Mouse (Mus musculus) stomach, embryonic 14.5 days (tissue): ENCODE data around the gene Socs7. TPM values are rescaled to one million over a fixed set of nuclear protein-coding genes. Genes with fewer than 3 reads are reported as not detected.
"Not testable (repeated sequence)": the region's sequence is repeated elsewhere in the genome, so short reads cannot be mapped to it uniquely, and the experiment has no call there.

Experiments used
- ATAC-seq: fragments of 200-750 bp; cut with Nextera tagmentation; 2 replicates; pipeline ENCODE4 v1.8.0; 2017; ENCODE audit warnings: low read depth, moderate TSS enrichment; ENCODE audit not compliant: insufficient number of reproducible peaks, insufficient read depth, low FRiP score
- H3K27ac ChIP-seq: fragments of 300-500 bp; sonication (generic); 2 replicates; pipeline ENCODE4 v1.5.1; 2014; ENCODE audit warnings: mild to moderate bottlenecking, low read length, moderate library complexity, mixed read lengths
- H3K27me3 ChIP-seq: fragments of 300-500 bp; sonication (generic); 2 replicates; pipeline ENCODE4 v1.6.1; 2014; ENCODE audit warnings: low read length, control low read depth, mixed read lengths; ENCODE audit not compliant: control insufficient read depth, insufficient read depth
- H3K36me3 ChIP-seq: fragments of 300-500 bp; sonication (generic); 2 replicates; pipeline ENCODE4 v1.6.1; 2014; ENCODE audit warnings: mild to moderate bottlenecking, control low read depth, low read length, moderate library complexity, mixed read lengths; ENCODE audit not compliant: control insufficient read depth, insufficient read depth
- H3K4me1 ChIP-seq: fragments of 300-500 bp; sonication (generic); 2 replicates; pipeline ENCODE4 v1.6.1; 2014; ENCODE audit warnings: low read length, control low read depth, mixed read lengths; ENCODE audit not compliant: control insufficient read depth, insufficient read depth
- H3K4me2 ChIP-seq: fragments of 300-500 bp; sonication (generic); replicated peaks from 2 replicates; pipeline ENCODE4 v1.6.1; 2014; ENCODE audit warnings: low read depth, low read length, control low read depth
- H3K4me3 ChIP-seq: fragments of 300-500 bp; sonication (generic); 2 replicates; pipeline ENCODE4 v1.5.1; 2014; ENCODE audit warnings: low read depth, low read length, control low read depth
- H3K9ac ChIP-seq: fragments of 300-500 bp; sonication (generic); replicated peaks from 2 replicates; pipeline ENCODE4 v1.6.1; 2014; ENCODE audit warnings: low read depth, mild to moderate bottlenecking, control low read depth, low read length, moderate library complexity, mixed read lengths
- H3K9me3 ChIP-seq: fragments of 300-500 bp; sonication (generic); 2 replicates; pipeline ENCODE4 v1.6.1; 2016; ENCODE audit warnings: low read depth, low read length, control low read depth; ENCODE audit not compliant: control insufficient read depth
- WGBS: fragments of 180-500 bp; shearing (Covaris S2); extraction: QIAGEN DNeasy Blood & Tissue Kit; methylation state at CpG from one replicate; pipeline ENCODE4 v1.1.7; 2014; 5-methylcytosine and 5-hydroxymethylcytosine counted together
- polyA plus RNA-seq: library from polyadenylated mRNA; unstranded; fragments of >200 nt; fragmentation: Nextera tagmentation; extraction: Ambion mirVana; gene quantifications from 2 replicates; pipeline ENCODE4 v1.2.1, GENCODE M21; 2014

Socs7 gene
- 2.8 and 3.0 TPM in 2 replicates for polyA plus RNA-seq

DNA sequence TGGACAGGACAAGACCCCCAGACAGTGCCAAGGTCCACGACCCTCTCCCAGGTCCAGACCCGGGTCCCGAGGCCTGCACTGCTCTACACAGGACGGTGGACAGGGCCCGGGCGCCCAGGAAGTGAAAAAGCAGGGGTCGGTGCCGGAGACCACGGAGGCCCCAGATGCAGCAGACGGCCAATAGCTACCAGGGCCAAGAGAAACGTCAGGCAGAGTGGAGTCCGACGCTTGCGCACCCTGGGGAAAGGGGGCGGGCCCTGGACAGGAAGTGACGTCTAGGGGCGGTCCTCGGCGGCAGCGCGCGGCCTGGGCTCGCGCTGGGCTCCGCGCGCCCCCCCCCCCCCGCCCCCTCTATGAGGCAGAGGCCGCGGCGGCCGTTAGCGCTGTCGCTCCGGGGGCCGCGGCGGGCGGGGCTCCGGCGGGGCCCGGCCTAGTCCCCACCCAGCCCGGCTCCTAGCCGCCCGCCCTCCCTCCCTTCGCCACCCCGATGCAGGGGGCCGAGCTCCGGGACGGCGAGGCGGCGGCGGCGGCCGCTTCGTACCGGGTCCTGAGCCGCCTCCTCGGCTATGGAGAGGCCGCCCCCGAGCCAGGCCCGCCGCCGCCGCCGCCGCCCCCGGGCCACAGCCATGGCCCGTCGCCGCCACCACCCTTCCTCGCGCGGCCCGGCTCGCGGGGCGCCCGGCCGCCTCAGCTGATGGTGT lies at the start of gene Socs7:
TSS of gene Socs7 (plus strand) at position 604 of the 701 bp plus-strand sequence.
- Histone ChIP-seq H3K36me3 (no peaks in the 10 kb centered on the region), H3K4me3 (peak within 1 kb of the TSS; percentile 98), H3K4me1 (peaks cover 18% of the 10 kb centered on the region), H3K4me2 (peak within 1 kb of the TSS; percentile 78), H3K27ac (peak within 1 kb of the TSS; percentile 77), H3K9me3 (no peaks in the 10 kb centered on the region), H3K27me3 (no peaks in the 10 kb centered on the region), H3K9ac (peak within 1 kb of the TSS; percentile 93)
- peak; percentile 96 for ATAC-seq
- WGBS = 1% methylated on average over 60 of the region's 81 CpGs

DNA sequence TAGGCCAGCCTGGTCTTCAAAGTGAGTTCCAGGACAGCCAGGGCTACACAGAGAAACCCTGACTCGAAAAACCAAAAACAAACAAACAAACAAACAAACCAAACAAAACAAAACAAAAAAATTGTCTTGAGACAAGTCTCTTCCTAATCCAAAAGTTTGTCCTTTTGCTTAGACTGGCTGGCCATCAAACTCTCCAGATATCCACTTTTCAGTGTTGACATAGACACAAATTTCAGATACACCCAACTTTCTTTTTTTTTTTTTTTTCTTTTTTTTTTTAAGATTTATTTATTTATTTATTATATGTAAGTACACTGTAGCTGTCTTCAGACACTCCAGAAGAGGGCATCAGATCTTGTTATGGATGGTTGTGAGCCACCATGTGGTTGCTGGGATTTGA lies 49.5 kb upstream of the Socs7 start:
- not testable (repeated sequence) for H3K4me2 ChIP-seq, H3K9me3 ChIP-seq, H3K4me3 ChIP-seq, H3K27ac ChIP-seq, ATAC-seq, H3K9ac ChIP-seq, H3K36me3 ChIP-seq, H3K27me3 ChIP-seq
- H3K4me1 ChIP-seq = peaks cover 13% of the 10 kb centered on the region; the same call in 1 of the 2 replicates
- 71% methylated on average over 1 of the region's 1 CpGs for WGBS

DNA sequence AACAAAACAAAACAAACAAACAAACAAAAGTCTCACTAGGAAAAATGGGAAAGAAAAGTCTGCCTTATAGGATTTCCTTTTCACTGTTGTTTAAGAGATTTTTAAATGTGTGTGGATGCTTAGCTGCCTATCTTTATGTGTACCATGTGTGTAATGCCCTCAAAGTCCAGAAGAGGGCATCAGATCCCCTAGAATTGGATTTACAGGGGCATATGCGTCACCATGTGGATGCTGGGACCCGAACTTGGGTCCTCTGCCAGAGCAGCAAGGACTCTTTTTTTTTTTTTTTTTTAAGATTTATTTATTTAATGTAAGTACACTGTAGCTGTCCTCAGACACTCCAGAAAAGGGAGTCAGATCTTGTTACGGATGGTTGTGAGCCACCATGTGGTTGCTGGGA lies 48.2 kb upstream of the Socs7 start:
- no peak overlapping the region for H3K9ac ChIP-seq
- H3K4me2 ChIP-seq = no peak overlapping the region
- no peaks in the 10 kb centered on the region for H3K27me3 ChIP-seq
- no peaks in the 10 kb centered on the region for H3K9me3 ChIP-seq
- H3K4me1 ChIP-seq = peaks cover 13% of the 10 kb centered on the region; the same call in 1 of the 2 replicates
- 95% methylated on average over 3 of the region's 3 CpGs for WGBS
- no peaks in the 10 kb centered on the region; the same call in 1 of the 2 replicates for H3K36me3 ChIP-seq
- no peak overlapping the region for H3K27ac ChIP-seq
- no peak for ATAC-seq
- no peak overlapping the region for H3K4me3 ChIP-seq

DNA sequence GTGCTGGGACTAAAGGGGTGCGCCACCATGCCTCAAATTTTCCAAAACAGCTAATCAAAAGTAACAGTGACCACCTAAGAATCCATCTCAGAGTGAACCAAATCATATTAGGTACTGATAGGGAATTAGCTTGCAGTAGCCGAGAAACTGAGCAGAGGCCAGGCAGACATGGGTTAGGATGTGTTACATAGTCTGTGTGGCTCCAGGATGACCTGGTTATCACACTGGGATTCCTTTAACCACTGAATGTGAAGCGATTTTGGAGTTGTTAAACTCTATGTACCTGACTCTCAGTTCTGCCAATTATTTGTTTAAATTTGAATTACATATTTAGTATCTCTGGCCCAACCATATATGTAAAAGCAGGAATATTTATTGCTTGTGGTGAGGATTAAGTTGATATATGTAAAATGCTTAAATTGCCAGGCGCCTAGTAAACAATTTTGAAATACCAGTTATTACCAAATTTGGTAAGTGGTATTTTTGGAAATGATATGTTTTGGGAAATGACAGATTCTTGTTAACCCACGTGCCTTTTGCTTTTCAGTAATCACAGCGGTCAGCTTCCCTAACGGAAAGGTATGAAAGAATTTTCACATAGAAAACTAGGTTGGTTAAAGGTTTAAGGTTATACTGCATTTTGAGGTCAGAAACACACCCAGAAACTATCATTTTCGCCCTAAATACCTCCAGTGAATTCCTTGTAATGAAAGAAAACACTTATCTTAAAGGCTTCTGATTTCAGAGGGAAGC lies 47.4 kb upstream of the Socs7 start:
- no peak for ATAC-seq

DNA sequence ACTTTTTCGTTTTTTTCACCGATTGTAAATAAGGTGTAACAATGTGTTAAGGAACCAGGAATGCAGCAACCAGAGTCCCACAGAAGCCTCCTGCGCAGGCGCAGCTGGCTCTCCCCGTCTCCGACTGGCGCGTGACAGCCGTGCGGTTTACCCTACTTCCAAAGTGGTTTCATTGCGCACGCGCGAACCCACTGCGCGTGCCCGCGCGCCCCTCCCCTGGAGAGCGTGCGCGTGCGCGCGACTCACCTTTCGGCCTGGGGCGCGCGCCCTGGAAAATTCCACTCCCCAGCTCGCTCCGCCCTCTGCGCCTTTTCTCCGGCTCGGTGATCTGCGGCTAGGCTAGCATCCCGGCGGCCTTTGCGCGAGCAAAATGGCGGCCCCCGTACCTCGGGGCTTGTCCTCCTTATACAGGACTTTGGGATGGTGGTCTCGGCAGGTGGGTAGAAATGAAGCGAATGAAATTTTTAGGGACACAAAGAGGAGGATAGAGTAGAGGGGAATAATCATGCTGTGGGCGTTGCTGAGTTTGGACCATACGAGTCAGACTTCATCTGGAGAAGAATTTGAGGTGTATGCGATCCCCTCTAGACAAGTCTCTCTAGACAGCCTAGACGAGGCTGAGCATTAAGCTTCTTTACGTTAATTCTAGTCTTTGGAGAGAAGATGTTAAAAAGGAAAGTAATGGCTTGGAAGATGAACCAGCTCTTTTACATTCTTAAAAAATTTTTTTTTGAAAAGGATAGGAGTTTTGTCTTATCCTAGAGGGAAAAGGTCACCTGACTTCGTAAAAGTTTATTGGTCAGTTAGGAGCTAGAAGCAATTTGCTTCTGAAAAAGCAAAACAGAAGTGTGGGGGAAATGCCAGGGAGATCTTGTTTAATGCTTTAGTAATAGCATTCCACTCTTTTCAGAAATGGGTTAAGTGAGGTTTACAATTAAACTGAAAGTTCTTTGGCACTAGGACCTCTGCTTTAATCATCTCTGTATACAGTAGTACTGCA lies 46.5 kb upstream of the Socs7 start, which contains the start of gene Mrpl45:
TSS of gene Mrpl45 (plus strand) at position 213 of the 1,000 bp plus-strand sequence.
- H3K4me2 ChIP-seq = peak within 1 kb of the TSS; percentile 63
- H3K27me3 ChIP-seq = no peaks in the 10 kb centered on the region
- H3K4me1 ChIP-seq = peaks cover 7% of the 10 kb centered on the region; the same call in 1 of the 2 replicates
- peak within 1 kb of the TSS; percentile 43 for H3K4me3 ChIP-seq
- H3K9me3 ChIP-seq = no peaks in the 10 kb centered on the region
- H3K27ac ChIP-seq = peak within 1 kb of the TSS; percentile 71; the same call in 1 of the 2 replicates
- H3K36me3 ChIP-seq = no peaks in the 10 kb centered on the region; the same call in 1 of the 2 replicates
- peak within 1 kb of the TSS; percentile 39; the same call in 1 of the 2 replicates for H3K9ac ChIP-seq
- WGBS = under 1% methylated on average over 50 of the region's 50 CpGs
- peak; percentile 92 for ATAC-seq

More for the DNA sequence above, 47.4 kb upstream of the Socs7 start:
- Histone ChIP-seq H3K27ac (peak overlapping the region; percentile 71; the same call in 1 of the 2 replicates), H3K4me1 (peaks cover 10% of the 10 kb centered on the region; the same call in 1 of the 2 replicates), H3K9ac (no peak overlapping the region), H3K4me3 (peak overlapping the region; percentile 43), H3K36me3 (no peaks in the 10 kb centered on the region; the same call in 1 of the 2 replicates), H3K27me3 (no peaks in the 10 kb centered on the region), H3K9me3 (no peaks in the 10 kb centered on the region), H3K4me2 (peak overlapping the region; percentile 35)
- 43% methylated on average over 8 of the region's 8 CpGs for WGBS

DNA sequence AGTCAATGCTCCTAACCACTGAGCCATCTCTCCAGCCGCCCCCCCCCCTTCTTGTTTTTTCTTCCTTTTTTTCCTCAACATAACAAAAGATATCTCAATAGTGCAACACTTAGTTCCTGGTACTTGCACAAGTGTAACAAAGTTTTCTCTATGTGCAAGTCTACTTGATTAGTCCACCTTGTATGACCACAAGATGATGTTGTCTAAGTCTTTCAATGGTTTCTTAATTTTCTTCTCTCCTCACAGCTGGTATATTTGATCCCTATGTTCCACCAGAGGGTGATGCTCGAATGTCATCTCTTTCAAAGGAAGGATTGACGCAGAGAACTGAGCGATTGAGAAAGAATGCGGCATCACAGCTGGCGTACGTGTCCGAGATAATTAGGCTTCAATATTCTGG lies 41.2 kb upstream of the Socs7 start:
- H3K4me1 ChIP-seq = 0 out of 2 replicates have a peak, but pooled peaks cover 2% of the 10 kb centered on the region
- H3K4me2 ChIP-seq = no peak overlapping the region
- H3K9me3 ChIP-seq = no peaks in the 10 kb centered on the region
- no peak for ATAC-seq
- no peaks in the 10 kb centered on the region for H3K27me3 ChIP-seq
- WGBS = 95% methylated on average over 8 of the region's 8 CpGs
- no peak overlapping the region for H3K27ac ChIP-seq
- H3K9ac ChIP-seq = no peak overlapping the region
- H3K4me3 ChIP-seq = no peak overlapping the region
- peaks cover 21% of the 10 kb centered on the region for H3K36me3 ChIP-seq

DNA sequence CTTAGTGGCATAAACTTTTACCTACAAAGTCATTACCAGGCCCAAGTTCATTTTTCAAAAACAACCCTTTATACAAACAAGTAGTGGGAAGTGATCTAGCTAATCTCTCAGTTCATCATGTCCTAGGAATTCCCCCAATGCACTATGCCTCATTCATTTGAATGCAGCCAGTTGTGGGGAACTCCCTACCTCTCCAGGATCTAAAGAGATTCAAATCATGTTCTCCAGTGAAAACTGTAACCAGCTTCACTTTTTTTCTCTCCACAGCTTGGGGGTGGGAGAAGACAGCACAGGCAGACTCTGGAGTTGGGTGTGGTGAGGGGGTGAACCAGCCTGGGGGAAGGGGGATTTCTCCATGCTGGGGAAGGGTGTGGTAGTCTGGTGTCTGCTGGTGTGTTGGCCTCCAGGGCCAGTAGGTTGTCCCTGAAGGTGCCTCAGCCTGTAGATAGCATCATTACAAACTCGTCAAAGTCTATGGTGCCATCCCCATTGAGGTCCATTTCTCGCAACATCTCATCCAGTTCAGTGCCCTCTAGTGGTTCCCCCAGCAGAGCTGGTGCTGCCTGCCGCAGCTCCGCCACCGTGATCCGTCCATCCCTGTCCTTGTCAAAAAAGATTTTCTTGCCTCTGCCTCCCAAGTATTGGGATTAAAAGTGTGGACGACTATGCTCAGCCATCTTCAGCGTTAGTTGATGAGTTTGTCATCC lies 40.3 kb upstream of the Socs7 start:
- not testable (repeated sequence) for H3K27me3 ChIP-seq, ATAC-seq, H3K9me3 ChIP-seq, H3K9ac ChIP-seq, H3K4me3 ChIP-seq, H3K4me1 ChIP-seq, H3K27ac ChIP-seq, H3K4me2 ChIP-seq
- H3K36me3 ChIP-seq = peaks cover 28% of the 10 kb centered on the region
- WGBS = 83% methylated on average over 8 of the region's 8 CpGs
